Mouse (Mus musculus) C2C12 (cell line): ENCODE data around the gene Arhgef18.

Experiments
- CEBPB ChIP-seq: IDR thresholded peaks from one replicate; pipeline ENCODE4 v1.6.1; 2011; ENCODE audit warnings: low read depth, mild to moderate bottlenecking, control low read depth, moderate library complexity
- CTCF ChIP-seq: IDR thresholded peaks from one replicate; pipeline ENCODE4 v1.5.1; 2011; ENCODE audit not compliant: control insufficient read depth, insufficient read depth, insufficient read length
- MAX ChIP-seq: IDR thresholded peaks from one replicate; pipeline ENCODE4 v1.6.1; 2011; ENCODE audit warnings: mild to moderate bottlenecking, control low read depth
- MYOD1 ChIP-seq: IDR thresholded peaks from one replicate; pipeline ENCODE4 v1.6.1; 2011; ENCODE audit warnings: low read depth; ENCODE audit not compliant: control insufficient read depth, insufficient read length
- MYOG ChIP-seq: IDR thresholded peaks from one replicate; pipeline ENCODE4 v1.6.1; 2011; ENCODE audit not compliant: control insufficient read depth, insufficient read length; ENCODE audit errors: extremely low read depth
- USF1 ChIP-seq: IDR thresholded peaks from one replicate; pipeline ENCODE4 v1.6.1; 2011; ENCODE audit warnings: low read depth, mild to moderate bottlenecking, control low read depth, moderate library complexity

- TF ChIP-seq CTCF (no peak), MAX (no peak), MYOD1 (no peak), USF1 (no peak), CEBPB (no peak), MYOG (no peak)
Measured at GRCm38 (mm10) chr8:3451992-3452391, 59.2 kb downstream of the Arhgef18 start.
